Mouse (Mus musculus): Measurements from ENCODE around the gene Map3k14. TPM values are rescaled to one million over a fixed set of nuclear protein-coding genes. Genes with fewer than 3 reads are reported as not detected.

Map3k14 gene
- total RNA-seq, 2 experiments from 2014 or later, result 2.7 to 2.9 TPM

DNA sequence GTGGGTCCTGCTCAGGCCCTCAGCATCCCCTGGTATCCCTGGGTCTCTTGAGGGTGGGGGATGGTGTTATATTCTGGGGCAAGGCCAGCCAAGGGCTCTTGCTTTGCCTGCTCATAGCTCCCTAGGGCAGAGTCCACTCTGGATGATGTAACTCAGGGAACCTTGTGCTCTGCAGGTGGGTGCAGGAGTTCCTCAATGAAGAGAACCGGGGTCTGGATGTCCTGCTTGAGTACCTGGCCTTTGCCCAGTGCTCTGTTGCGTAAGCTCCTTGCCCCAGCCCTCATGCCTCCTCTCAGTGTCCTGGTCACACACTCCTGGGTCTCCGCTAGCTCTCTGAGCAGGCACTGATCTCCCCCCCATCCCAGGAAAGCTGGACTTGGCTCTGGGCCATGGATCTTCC lies 85.4 kb downstream of the Map3k14 start:
- no peak for DNase-seq (ENCODE audit: low spot score)
- intact Hi-C loops (cut with DNase I), result no loop called here

DNA sequence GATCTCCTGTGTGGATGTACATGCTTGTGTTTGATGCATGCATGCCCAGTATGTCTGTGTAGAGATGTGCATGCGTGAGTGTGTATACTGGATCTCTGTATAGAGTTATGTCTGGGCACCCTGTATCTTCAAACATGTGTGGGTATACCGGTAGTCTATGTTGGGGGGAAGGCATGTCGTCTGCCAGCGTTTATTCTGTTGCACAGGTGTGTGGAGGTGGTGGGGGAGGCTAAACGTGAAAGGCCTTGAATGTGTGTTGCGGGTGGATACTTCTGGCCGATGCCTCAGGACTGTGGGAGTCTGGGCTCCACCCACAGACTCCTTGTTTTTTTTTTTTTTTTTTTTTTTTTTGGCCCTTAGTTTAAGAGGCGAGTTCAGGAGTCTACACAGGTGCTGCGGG lies 85.9 kb downstream of the Map3k14 start:
- intact Hi-C loops (cut with DNase I), result no loop called here
- no peak for DNase-seq (ENCODE audit: low spot score)

DNA sequence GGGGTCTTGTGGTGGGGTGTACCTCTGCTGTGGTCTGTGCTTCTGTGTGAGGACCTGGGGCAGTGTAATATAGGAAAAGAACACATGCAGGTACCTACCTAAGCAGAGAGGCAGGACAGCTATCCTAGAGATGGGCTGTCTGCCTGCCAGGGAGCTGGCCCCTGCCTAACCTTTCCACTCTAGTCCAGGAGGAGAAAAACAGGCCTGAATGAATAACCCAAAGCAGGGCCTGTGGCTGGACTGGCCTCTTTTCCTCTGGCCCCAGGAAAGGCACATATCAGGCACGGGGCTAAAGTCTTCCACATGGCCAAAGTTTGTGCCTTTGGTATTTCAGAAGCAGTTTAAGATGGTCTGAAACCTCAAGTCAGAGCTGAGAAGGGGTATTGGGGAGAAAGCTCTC lies 86.8 kb downstream of the Map3k14 start:
- no peak for DNase-seq (ENCODE audit: low spot score)
- intact Hi-C loops (cut with DNase I), result no loop called here

DNA sequence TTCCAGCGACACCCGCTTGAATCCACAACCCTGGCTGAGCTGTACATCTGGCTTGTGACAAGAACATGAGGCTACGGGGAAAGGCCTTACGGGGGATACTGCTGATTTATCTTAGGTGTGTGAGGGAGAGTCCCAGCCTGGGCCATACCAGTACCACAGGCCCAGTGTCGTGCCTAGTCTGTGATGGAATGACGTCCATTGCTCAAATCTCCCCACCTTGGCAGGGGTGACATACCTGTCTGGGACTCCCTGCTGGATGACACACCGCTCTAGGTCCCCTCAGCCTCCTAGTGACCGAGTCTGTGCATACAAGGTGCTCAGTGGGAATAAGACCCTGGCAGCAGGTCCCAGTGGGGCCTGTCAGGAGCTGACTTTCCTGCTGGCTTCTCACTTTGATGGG lies 88.5 kb downstream of the Map3k14 start:
- no peak for DNase-seq (ENCODE audit: low spot score)
- intact Hi-C loops (cut with DNase I), result no loop called here

DNA sequence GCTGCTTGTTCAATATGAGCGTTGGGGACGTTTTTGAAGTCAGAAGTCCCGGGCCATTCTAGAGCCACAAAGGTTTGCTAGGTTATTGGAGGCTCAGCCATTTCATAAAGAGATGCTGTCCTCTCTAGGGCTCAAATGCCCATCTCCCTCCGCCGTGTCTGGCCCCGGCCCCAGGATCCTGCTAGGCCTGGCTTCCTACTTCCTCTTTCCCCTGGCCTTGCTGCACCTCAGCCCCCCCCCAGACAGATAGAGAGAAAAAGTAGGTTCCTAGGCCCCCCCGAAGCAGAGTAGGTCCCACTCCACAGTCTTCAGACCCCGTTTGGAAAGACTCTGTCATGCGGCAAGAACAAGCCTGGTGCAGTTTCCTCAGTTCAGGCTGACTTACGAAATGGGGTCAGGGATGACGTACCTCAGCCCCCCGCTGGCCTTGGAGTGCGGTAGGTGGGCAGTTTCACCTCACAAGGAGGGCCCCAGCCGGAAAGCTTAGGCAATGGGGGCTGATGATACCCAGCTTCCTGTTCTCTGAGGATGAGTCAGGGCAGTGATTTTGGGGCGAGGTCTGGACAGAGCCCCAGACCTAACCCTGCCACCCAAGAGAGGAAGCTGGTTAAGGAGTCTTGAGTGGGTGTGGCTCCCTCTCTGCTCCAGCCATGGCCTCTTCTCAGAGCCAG lies 89.3 kb downstream of the Map3k14 start:
- intact Hi-C loops (cut with DNase I), result no loop called here

DNA sequence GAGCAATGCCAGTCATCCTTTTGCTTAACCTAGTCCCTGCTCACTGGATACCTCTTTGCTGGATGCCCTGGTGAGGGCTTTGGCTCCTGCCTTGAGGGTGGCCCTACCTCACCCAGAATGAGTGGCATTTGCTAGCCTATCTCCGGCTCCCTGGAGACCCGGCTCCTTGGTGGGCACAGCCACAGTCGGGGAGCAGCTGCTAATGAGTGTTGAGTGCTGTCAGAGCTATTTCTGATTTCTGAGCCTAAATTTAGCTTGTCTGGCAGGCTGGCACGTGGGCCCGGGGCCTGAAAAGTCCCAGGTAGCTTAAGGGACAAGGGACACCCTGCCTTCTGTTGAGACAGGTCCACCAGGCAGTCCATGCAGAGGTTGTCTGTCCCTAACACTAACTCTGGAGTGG lies 90.1 kb downstream of the Map3k14 start:
- no peak for DNase-seq (ENCODE audit: low spot score)
- intact Hi-C loops (cut with DNase I), result no loop called here

More for the DNA sequence above, 89.3 kb downstream of the Map3k14 start:
- DNase-seq (ENCODE audit: low spot score), result no peak

DNA sequence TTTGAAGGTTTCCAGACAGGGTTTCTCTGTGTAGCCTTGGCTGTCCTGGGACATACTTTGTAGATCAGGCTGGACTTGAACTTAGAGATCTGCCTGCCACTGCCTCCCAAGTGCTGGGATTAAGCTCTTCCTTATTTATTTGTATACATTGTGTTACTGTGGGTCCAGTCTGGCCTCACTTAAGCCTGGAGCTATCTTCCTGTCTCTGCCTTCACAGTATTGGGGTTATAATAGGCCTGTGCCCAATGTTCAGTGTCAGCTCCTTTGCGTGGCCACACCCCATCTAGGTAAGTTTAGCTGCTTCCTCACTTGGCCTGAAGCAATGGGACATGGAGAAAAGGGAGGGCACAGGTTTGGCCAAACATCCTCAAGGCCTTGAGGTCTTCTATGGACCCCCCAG lies 90.8 kb downstream of the Map3k14 start:
- no peak for DNase-seq (ENCODE audit: low spot score)
- intact Hi-C loops (cut with DNase I), result no loop called here

DNA sequence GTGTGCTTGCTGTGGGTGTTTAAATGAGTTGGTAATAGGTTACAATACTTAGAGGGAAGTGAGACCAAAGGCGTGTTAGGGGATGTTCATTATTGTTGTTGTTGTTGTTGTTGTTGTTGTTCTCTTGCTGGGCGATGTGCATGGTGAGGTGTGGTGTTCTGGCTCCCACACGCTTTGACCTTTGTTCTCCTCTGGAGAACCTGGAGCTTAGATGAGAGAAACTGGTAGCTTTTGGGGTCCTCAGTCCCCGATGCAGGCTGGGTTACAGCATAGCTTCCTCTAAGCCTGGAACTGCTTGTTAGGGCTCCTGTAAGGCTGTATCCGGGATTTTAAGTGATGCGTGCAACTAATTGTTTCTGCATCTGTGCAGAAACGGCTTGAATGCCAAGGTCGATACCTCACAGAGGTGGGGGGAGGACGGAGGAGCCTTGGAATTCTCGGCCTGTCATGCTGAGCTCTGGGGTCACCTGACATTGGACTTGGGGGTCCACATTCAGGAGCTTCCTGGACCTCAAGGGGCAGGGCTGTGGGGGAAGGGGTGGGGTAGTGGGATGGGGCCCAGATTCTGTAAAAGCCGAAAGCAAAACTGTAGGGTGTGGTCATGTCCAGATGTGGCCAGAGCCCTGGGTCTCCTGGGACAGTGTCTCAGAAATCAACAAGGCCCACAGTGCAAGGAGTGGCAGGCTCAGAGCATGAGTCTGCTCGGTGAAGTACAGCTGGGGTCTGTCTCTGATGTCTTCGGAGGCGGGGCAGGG lies 91.4 kb downstream of the Map3k14 start:
- intact Hi-C loops (cut with DNase I), result no loop called here
- peak; percentile 65 for DNase-seq (ENCODE audit: low spot score)

DNA sequence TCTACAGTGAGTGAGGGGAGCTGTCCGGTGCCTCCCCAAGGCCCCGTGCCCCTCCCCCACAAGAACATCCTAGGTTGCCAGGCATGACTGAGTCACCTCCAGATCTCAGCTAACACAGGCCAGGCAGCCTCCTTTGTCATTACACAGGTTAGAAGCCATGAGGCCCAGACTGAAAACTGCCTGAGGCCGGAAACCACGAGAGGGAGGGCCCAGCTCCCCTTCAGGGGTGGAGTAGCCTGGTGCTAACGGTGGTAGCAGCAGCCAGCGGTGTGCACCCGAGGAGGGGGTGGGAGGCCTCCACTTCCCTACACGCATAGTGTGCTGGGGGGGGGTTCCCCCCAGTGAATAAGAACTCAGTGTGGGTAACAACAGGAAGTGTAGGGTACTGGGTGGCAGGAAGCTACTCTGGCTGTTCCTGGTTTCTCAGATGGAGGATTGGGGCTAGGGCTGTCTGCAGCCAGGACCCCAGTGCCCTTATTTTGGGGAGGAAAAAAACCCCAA lies 92.3 kb downstream of the Map3k14 start:
- intact Hi-C loops (cut with DNase I), result no loop called here
- no peak for DNase-seq (ENCODE audit: low spot score)

DNA sequence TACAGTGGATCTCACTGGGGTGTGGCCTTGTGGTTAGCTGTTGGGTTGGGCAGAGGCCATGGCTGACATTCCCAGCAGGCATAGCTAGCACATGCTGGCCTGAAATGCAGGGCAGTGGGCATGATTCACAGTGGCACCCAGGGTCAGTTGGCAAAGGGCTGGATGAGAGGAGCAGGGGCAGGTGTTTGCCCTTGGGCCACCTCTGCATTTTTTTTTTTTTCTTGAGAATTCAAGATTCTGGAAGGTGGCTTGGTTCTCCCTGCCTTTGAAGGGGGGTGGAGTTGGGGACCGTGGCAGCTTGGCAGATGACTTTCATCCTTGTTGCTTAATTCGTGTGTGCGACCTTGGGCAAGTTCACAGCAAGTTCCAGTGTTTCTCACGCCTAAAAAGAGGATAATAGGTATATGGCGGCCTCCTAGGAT lies 92.8 kb downstream of the Map3k14 start:
- intact Hi-C loops (cut with DNase I), result no loop called here

DNA sequence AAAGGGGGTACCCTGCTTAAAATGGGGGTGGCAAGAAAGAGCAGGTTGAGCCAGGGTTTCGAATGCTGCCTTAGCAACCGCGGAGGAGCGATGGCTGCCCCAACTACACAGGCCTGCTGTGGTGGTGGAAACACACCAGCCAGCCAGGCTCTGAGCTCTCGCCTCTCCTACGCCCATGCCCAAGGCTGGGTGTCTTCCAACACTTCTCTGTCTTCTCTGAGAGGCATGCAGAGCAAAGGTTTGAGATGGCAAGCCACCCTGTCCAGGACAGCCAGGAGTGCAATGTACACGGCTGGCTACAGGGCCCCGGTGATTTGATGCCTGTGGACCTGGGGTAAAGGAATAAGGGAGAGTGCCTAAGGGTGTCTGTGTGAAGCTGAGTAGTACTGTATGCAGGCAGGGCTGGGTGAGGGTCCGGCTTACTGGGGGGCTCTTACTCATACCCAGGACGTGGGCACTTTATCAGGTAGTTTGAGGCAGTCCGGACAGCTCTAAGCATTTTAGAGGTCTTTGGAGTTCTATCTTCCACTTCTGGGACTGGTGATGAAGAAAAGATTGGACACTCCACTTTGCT lies 93.4 kb downstream of the Map3k14 start:
- DNase-seq (ENCODE audit: low spot score), result no peak
- intact Hi-C loops (cut with DNase I), result no loop called here

More for the DNA sequence above, 92.8 kb downstream of the Map3k14 start:
- no peak for DNase-seq (ENCODE audit: low spot score)

DNA sequence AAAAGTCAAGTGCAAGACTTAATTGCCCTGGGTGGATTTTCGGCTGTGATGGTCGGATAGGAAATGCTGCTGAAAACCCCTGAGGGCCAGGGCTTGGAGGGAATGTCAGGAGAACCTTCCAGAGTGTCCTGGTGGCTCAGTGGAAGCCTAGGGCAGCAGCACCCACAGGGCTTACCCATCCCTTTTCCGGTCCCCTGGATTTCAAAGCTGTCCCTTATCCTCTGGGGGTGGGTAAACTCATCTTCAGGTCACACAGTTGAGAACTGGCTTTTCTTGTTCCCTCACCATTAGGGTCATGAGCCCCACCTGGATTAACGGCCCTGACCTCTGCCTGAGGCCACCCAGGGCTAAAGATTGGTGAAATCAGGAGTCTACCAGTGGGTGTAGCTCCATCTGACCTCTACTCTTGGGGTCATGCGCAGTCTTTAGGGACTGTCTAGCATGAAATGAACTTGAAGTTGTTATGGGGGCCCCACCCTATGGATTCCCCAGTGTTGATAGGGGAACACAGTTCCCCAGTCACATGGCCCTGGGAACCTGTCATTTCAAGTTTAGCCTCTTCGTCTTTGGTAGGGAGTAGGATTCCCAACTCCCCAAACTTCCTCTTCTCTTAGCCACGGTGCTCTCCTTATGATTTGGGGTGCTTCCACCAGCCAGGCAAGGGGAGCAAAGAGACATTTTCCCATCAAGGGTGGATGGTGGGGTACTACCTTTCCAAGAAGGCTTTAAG lies 94.1 kb downstream of the Map3k14 start:
- DNase-seq (ENCODE audit: low spot score), result no peak
- intact Hi-C loops (cut with DNase I), result no loop called here

DNA sequence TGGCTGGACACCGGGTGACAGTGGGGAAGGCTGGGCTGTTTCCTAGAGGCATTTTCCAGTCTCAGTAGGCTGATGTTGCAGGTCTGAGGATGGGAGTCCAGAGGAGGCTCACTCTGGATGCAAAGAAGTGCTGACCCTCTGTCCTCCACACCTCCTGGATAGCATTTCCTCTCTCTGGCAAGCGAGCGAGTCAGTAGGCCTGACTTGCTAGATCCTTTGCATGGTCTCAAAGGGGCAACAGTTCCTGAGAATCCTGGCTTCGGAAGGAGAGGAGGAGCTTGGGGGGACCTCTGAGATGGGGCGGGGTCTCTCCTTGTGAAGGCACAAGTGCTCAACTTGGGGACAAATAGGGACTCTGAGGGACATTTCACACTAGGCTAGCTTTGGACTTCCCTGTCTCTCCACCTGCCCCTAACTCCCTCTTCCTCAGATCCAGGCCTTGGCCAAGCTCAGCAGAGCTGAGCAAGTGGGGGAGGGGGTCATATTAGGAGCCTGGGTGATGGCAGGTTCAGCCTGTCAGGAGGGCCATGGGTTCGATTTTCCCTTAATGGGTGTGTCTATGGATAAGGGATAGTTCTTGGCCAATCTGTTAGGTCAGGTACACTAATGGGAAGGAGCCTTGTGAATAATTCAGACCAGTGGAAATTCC lies 94.8 kb downstream of the Map3k14 start:
- intact Hi-C loops (cut with DNase I), result no loop called here
- DNase-seq (ENCODE audit: low spot score), result no peak

DNA sequence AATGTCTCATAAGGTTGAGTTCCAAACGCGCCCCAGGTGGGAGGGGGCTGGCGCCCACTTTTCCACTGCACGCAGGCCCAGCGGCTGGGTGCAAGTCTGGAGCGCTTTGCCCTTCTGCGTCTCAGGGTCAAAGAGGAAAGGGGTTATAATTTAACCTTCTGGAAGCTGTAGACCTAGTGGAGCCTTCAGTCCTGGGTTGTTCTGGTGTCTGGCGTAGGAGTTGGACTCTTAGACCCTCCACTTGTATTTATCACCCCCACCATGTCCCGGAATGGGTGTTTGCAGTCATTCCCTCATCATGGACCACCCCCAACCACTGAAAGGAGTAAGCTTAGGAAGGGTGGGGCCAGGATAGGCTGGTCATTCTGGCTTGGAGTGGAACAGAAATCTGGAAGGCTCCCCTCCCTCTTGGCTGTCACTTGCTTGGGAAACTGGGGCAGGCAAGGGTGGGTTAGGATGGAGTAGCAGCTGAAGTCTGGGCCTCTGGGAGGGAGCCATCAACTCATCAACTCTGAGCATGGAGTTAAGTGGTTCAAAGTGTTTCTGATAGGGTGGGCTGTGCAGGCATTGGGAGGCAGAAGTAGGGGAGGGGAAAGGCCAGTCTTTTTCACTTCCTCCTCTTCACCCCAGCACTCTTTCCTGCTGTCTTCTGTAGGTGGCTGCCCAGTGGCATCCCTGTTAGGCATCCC lies 95.4 kb downstream of the Map3k14 start:
- intact Hi-C loops (cut with DNase I), result loop anchor here (1.0 to 2.0 kb wide), 2 partner anchors 54 to 61 kb away; no protein-coding TSS in a partner anchor
- DNase-seq (ENCODE audit: low spot score), result no peak

DNA sequence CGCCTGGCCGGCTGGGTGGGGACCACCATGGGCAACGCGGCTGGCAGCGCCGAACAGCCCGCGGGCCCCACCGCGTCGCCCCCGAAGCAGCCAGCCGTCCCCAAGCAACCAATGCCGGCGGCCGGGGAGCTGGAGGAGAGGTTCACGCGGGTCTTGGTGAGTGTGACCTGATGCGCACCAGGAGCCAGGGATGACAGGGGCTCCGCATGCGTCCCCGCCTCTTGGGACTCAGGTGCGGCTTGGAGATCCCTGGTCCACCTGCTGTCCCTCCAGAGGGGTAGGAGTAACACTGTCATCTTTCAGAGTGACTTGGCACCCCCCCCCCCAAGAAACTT lies 96.0 kb downstream of the Map3k14 start:
- intact Hi-C loops (cut with DNase I), result loop anchor here (1.0 to 2.0 kb wide), 2 partner anchors 55 to 62 kb away; no protein-coding TSS in a partner anchor
- no peak for DNase-seq (ENCODE audit: low spot score)

DNA sequence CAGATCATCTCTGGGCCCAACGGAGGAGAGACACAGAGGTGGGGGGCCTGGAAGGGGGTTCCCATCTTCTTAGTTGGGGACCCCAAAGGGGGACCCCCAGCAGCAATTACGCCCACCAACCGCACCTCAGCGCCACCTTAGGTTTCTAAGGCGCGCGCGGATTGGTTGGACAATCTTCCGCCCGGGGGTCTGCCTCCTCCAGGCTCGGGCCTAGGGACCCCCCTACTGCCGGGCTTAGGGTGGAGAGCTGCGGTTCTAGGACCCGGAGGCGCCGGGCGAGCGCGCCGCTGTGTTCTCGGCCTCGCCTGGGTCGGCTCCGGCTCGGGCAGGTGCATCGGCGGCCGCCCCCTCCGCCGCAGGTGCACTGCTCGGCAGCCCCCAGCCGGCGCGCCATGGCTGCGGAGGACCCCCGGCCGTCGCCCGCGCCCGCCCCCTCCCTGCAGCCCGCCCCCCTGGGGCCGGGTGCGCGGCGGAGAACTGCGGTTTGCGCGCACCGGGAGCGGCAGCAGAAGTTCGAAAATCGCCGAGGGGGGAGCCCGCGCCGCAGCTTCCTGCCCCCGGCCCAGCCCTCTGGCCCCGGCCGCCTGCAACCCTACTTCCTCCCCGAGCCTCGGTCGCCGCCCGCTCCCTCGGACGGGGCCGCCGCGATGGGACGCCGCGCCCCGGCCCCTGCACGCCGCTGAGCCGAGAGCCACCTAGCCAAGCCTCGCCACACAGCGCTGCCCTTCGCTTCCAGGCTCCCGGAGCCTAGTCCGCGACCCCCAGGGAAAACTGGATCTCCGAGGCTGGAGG lies 96.6 kb downstream of the Map3k14 start, which contains the start of gene Fmnl1:
Gene Fmnl1 (plus strand): TSS at position 614 of the 792 bp plus-strand sequence.
- DNase-seq (ENCODE audit: low spot score), result no peak
- intact Hi-C loops (cut with DNase I), result loop anchor here (1.0 to 2.0 kb wide), 2 partner anchors 56 to 62 kb away; no protein-coding TSS in a partner anchor

DNA sequence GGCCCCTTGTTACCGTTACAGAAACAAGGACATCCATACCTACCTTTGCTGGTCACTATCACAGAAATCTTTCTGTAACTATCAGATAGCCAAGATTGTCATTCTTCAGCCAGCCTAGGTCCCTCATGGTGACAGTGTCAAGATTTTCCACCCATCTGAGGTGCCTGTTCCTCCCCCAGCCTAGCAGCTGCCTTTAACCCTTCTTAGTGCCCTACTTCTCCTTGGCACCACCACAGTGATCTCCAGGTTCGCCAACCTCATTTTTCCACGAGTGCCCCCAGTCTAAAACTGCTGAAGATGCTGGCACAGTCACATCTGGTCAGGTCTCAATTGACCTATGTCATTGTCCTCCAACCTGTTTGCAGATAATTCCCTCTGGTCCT lies 97.2 kb downstream of the Map3k14 start:
- intact Hi-C loops (cut with DNase I), result loop anchor here (2.0 kb wide), 1 partner anchor 63 kb away; no protein-coding TSS in a partner anchor
- no peak for DNase-seq (ENCODE audit: low spot score)
